Mouse (Mus musculus): ENCODE measurements around the gene Zfp821.

- TF ChIP-seq EP300 (IDR thresholded peaks at IDR 0.05), result no peak
- no peak for TF ChIP-seq CTCF (IDR thresholded peaks at IDR 0.05)
These were observed 60.7 kb downstream of the Zfp821 start for GRCm38 (mm10) chr8:109766081-109766480.

Data from lung, postnatal 0 days (tissue).